Mouse (Mus musculus): Measurements from ENCODE around the gene Chit1. TPM values are rescaled to one million over a fixed set of nuclear protein-coding genes. Genes with fewer than 3 reads are reported as not detected.

Gene Chit1
- polyA plus RNA-seq, 1 experiment from 2014 or later, result not detected

DNA sequence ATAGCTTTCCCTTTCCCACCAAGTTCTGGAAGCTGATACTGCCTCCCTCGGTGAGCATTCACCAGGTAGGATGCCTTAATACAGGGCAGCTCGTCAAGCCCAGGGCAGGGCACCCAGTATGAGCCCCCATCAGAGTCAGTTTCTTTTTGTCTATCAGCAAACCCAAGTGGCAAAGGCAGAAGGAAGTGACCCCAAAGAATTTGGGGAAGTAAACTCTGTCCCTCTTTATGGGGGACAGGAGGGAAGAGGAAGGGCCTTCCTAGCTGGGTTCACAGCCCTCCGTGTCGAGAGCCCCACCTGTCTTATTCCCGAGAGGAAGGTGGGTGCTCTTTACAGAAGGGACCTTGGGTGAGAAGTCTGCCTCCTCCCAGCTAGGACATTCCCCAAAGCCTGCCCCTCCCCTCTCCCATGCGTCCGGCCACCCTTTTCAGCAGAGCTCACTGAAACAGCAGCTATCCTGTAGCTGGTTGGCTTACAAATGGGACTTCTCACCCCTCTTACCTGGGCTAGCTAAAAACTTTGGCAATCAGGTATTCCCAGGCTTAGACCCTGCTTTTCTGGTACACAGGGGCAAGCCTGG is 15.9 kb upstream of the Chit1 start:
- no peaks in the 10 kb centered on the region for H3K27me3 ChIP-seq (replicated peaks)
- WGBS, result 65% methylated on average over 7 of the region's 7 CpGs
- H3K9ac ChIP-seq, result no peak overlapping the region
- no peak for ATAC-seq
- no peak overlapping the region for H3K4me2 ChIP-seq (replicated peaks)
- no peak overlapping the region for H3K4me3 ChIP-seq (replicated peaks)
- no peaks in the 10 kb centered on the region for H3K36me3 ChIP-seq
- peaks cover 67% of the 10 kb centered on the region for H3K4me1 ChIP-seq (replicated peaks)
- H3K9me3 ChIP-seq, result no peaks in the 10 kb centered on the region
- H3K27ac ChIP-seq, result no peak overlapping the region; the same call in 1 of the 2 replicates

DNA sequence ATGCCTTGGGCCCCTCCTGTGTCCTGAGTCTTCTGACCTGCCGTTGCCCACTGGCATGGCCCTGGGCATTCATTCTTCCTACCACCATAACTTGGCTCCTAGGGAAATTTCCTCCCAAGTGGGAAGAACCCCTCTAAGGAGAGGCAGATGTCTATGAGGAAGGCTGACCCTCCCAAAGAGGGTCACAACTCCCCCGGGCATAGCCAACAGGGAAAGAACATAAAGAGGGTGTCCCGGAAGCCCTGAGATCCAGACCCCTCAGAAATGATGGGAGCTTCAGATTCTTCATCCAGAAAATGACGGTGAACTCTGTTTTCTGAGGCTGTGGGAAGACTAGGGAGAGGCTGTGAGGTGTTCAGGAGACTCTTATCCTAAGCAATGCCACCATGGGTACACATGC is 15.3 kb upstream of the Chit1 start:
- Histone ChIP-seq H3K4me2 (replicated peaks) (0 out of 2 replicates have a peak overlapping the region, but pooled peaks have one; percentile 10), H3K9me3 (no peaks in the 10 kb centered on the region), H3K27ac (peak overlapping the region; percentile 93), H3K27me3 (replicated peaks) (no peaks in the 10 kb centered on the region), H3K36me3 (no peaks in the 10 kb centered on the region), H3K4me3 (replicated peaks) (no peak overlapping the region), H3K4me1 (replicated peaks) (peaks cover 67% of the 10 kb centered on the region), H3K9ac (no peak overlapping the region)
- 79% methylated on average over 4 of the region's 4 CpGs for whole genome bisulfite sequencing
- ATAC-seq, result no peak

DNA sequence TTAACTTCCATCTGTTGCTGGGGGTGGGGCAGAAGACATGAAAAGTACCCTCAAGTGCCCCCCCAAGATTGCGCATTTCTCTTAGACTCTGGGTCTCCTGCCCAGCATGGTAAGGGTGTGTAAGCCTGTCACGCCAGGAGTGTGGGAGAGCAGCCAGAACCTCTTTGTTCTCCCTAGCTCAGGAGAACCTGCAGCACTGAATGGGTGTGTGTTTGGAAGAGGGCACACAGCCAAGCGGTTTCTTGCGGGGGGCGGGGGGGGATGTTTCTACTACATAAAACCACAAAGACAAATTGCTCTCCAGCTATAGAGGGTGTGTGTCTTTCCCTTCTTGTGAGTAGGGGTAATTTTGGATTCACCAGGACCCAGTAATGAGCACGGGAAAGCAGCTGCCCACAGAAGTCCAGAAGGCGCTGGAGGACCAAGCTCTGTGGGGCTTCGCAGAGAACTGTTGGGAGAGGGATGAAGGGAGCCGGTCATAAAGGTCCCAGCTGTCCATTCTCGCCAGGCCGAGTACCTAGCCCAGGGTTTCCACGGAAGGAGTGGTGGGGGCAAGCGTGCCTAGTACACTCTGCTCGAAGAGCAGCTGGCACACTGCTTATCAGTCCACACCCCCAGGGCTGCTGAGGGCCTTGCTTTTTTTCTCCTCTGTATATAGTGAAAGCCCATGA is 14.6 kb upstream of the Chit1 start:
- Histone ChIP-seq H3K27me3 (replicated peaks) (no peaks in the 10 kb centered on the region), H3K4me1 (replicated peaks) (peaks cover 67% of the 10 kb centered on the region), H3K4me3 (replicated peaks) (no peak overlapping the region), H3K9ac (no peak overlapping the region), H3K36me3 (no peaks in the 10 kb centered on the region), H3K9me3 (no peaks in the 10 kb centered on the region), H3K4me2 (replicated peaks) (peak overlapping the region; percentile 10; the same call in 1 of the 2 replicates), H3K27ac (peak overlapping the region; percentile 93)
- 48% methylated on average over 14 of the region's 14 CpGs for WGBS
- 0 out of 2 replicates have a peak, but pooled peaks have one; percentile 8 for ATAC-seq

DNA sequence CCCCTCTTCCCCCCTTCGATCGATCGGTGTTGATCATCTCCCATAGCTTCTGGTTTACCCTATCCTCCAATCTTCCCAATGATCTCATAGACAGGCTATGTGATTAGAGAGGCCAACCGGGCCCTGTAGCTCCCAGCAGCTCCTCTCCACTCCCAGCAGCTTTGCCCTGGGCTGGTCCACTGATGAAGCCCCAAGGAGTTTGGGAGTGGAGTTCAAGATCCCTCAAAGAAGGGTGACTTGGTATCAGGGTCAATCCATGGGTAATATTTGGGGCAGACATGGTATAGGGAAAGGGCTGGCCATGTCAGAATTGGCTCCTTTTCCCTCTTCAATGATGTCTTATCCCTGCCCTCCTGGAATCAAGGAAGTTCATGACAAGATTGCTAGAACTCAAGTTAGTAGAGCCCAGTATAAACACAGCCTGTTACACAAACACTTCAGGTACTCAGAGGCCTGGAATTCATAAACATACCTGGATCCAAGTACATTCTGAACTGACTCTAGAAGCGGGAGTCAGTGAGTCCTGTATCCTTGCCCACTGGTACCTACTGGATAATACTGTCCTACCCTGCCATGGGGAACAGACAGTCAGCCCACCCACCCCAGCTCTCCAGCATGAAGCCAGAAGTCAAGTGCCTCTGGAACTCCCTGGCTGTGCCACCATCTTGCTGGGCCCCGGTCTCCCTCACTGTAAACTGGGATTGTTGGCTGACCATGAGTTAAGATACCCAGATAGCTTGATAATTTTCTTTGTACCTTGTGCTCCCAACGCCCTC is 13.8 kb upstream of the Chit1 start:
- Histone ChIP-seq H3K9me3 (no peaks in the 10 kb centered on the region), H3K4me3 (replicated peaks) (no peak overlapping the region), H3K36me3 (no peaks in the 10 kb centered on the region), H3K27me3 (replicated peaks) (no peaks in the 10 kb centered on the region), H3K9ac (no peak overlapping the region), H3K4me2 (replicated peaks) (no peak overlapping the region), H3K27ac (peak overlapping the region; percentile 93), H3K4me1 (replicated peaks) (peaks cover 63% of the 10 kb centered on the region)
- 84% methylated on average over 7 of the region's 7 CpGs for WGBS
- no peak for ATAC-seq

DNA sequence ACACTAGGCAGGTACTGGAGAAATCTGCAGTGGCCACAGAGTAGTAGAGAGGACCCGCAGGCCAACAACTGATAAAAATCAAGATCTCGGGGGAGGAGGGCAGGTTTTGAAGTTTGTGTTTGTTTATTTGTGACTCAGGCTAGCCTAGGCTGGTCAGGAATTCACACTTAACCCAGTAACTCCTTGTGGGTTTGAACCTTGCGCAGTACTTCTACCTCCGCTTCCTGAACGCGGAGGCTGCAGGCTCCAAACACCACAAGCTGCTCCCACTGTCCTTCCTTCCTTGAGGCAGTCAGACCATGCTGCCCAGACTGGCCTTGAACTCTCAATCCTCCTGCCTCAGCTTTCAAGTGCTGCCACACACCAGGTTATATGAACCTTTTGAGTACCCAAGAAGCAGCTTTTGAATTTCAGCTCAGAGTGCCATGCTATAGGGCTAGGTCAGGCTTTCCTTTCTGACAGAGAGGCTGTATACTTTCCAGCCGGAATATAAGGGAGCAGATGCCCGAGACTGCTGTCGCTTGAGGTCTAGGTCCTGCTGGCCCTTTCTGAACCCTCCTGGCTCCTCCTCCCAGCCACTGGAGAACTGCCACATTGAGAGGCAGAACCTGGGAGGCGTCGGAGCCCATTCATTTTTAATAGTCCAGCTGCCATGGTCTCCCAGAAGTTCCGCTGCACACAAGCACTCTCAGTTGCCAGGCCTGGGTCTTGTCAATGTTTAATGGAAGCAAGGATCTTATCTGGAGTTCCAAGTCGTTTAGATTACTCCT is 12.9 kb upstream of the Chit1 start:
- Histone ChIP-seq H3K27me3 (replicated peaks) (no peaks in the 10 kb centered on the region), H3K36me3 (no peaks in the 10 kb centered on the region), H3K27ac (peak overlapping the region; percentile 93), H3K9me3 (no peaks in the 10 kb centered on the region), H3K9ac (peak overlapping the region; percentile 35), H3K4me3 (replicated peaks) (peak overlapping the region; percentile 34; the same call in 1 of the 2 replicates), H3K4me2 (replicated peaks) (peak overlapping the region; percentile 66), H3K4me1 (replicated peaks) (peaks cover 56% of the 10 kb centered on the region)
- 42% methylated on average over 13 of the region's 13 CpGs for WGBS
- ATAC-seq, result peak; percentile 21

DNA sequence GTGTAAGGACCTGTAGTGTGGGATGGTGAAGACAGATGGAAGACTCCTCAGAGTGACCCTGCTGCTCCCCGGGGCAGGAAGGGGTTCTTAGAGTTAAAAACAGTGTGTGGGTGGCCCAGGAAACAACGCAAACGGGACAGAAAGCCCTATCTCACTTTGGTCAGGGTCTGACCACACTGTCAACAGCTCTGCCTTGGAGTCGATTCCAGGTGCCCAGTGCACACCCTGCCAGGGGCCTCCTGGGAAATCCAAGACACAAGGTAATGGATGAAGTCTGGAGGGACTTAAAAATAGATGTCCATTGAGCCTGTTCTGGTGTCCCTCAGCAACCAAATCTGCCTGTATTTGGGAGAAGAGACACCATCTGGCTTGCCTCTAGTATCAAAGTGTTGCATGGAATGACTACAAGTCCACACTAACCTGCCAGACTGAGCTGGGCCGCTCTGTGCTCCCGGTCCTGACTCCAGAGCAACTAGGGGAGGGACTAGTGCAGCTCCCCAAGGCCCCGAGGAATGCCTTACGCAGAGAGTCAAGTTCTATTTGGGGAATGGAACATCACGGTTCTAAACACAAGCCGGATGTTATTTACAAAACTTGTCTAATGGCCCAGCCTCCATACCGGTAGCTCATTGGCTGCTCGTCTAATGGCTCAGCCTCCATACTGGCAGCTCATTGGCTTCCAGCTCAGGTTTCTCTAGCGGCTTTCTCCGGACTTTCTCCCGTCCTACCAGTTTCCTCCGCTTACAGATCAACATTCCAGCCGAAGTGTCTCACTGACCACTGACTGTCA is 12.1 kb upstream of the Chit1 start:
- WGBS, result 1% methylated on average over 17 of the region's 17 CpGs
- H3K4me3 ChIP-seq (replicated peaks), result peak overlapping the region; percentile 34

DNA sequence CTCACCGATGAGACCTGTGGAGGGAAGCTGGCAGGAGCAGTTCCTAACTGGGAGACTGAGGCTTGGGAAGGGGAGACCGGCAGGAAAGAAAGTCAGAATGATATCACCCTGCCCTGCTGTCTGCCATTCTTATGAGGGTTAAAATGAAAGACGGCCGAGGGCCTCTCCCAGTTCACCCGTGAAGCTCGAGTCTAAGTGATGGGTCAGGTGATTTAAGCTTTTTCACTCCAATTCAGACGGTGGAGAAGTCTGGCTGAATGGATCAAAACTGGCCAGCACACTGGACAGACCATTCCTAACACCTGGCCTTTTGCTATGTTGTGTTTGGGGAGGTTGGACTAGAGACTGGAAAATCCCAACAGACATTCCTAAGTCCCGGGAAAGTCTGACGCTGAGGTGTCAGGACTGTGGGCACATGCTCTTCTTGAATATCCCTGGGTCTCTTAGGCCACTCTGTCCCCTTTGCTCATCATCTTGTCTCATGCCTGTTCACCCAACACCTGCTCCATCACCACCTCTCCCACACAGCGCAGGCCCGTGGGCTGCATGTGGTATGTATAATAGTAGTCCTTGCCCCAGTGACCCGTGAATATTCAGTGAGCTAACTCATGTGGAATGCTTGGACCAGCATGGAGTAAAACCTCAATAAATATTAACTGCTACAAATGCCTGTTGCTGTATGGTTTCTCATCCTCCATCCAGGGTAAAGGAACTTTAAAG is 11.4 kb upstream of the Chit1 start:
- H3K4me3 ChIP-seq (replicated peaks), result peak overlapping the region; percentile 34
- peaks cover 45% of the 10 kb centered on the region for H3K4me1 ChIP-seq (replicated peaks)
- peak overlapping the region; percentile 31; the same call in 1 of the 2 replicates for H3K9ac ChIP-seq
- 18% methylated on average over 12 of the region's 12 CpGs for WGBS
- no peak for ATAC-seq
- peak overlapping the region; percentile 66 for H3K4me2 ChIP-seq (replicated peaks)
- no peaks in the 10 kb centered on the region for H3K36me3 ChIP-seq
- peak overlapping the region; percentile 93 for H3K27ac ChIP-seq
- H3K9me3 ChIP-seq, result no peaks in the 10 kb centered on the region
- H3K27me3 ChIP-seq (replicated peaks), result no peaks in the 10 kb centered on the region

More for the DNA sequence above, 12.1 kb upstream of the Chit1 start:
- Histone ChIP-seq H3K4me2 (replicated peaks) (peak overlapping the region; percentile 66), H3K27ac (peak overlapping the region; percentile 93), H3K36me3 (no peaks in the 10 kb centered on the region), H3K27me3 (replicated peaks) (no peaks in the 10 kb centered on the region), H3K9ac (peak overlapping the region; percentile 35), H3K9me3 (no peaks in the 10 kb centered on the region), H3K4me1 (replicated peaks) (peaks cover 48% of the 10 kb centered on the region)
- ATAC-seq, result peak; percentile 91

DNA sequence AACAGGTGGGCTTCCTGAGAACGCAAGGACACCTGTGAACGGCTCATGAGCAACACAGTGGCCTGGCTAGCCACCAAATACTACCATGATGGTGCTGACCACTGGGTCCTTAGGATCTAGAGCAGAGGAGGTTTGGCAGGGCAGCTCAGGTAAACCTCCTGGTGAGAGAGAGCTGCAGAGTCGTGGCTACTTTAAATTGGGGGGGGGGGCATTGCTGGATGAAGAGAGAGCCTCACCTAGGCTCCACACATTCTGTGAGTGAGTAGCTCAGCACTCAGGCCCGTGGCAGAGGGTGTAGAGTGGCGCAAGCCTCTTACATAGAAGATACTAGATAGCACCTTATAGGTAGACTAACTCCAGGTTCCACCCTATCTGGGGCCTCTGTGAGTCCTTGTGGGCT is 10.6 kb upstream of the Chit1 start:
- H3K4me2 ChIP-seq (replicated peaks), result no peak overlapping the region
- ATAC-seq, result no peak
- H3K27me3 ChIP-seq (replicated peaks), result no peaks in the 10 kb centered on the region
- peaks cover 40% of the 10 kb centered on the region for H3K4me1 ChIP-seq (replicated peaks)
- no peaks in the 10 kb centered on the region for H3K9me3 ChIP-seq
- no peak overlapping the region for H3K4me3 ChIP-seq (replicated peaks)
- H3K27ac ChIP-seq, result no peak overlapping the region
- 83% methylated on average over 5 of the region's 5 CpGs for WGBS
- H3K36me3 ChIP-seq, result no peaks in the 10 kb centered on the region
- H3K9ac ChIP-seq, result no peak overlapping the region

DNA sequence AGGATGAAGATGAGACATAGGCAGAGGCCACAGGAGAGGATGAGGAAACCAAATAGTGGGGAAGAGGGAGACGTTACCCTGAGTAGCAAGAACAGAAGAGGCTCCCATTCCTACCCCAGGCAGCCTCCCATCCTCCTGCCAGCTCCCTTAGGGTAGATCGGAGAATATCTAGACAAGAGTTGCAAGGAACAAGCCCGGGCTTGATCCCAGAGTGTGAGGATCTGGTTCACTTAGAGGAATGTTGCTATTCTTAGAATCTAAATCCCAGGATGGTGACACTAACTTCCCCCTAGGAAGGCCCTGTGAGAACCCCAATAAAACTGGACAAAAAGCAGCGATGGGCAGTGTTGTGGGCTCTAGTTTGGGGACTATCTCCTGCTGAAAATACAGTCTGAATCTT is 10.1 kb upstream of the Chit1 start:
- peaks cover 34% of the 10 kb centered on the region for H3K4me1 ChIP-seq (replicated peaks)
- no peak overlapping the region for H3K9ac ChIP-seq
- no peak for ATAC-seq
- H3K36me3 ChIP-seq, result no peaks in the 10 kb centered on the region
- H3K4me3 ChIP-seq (replicated peaks), result no peak overlapping the region
- no peak overlapping the region for H3K27ac ChIP-seq
- H3K27me3 ChIP-seq (replicated peaks), result no peaks in the 10 kb centered on the region
- H3K4me2 ChIP-seq (replicated peaks), result no peak overlapping the region
- H3K9me3 ChIP-seq, result no peaks in the 10 kb centered on the region
- WGBS, result 84% methylated on average over 4 of the region's 4 CpGs

DNA sequence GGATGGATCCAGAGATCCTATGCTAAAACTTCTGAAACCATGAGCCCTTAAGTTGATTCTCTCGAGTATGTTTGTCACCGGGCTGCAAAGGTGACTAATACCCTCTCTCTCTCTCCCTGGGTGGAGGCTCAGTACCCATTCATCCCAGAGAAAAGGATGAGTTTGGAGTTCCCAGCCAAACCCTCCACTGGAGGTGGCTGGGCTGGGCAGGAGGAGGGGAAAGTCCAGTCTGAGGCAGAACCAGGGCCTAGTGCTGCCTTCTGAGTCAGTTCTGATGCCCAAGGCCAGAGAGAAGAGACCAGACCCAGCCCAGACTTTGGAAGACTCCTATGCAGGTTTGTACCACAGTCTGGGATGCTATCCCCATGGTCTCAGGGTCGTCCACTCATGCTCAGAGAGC is 9.4 kb upstream of the Chit1 start:
- Histone ChIP-seq H3K9ac (no peak overlapping the region), H3K36me3 (no peaks in the 10 kb centered on the region), H3K9me3 (no peaks in the 10 kb centered on the region), H3K4me3 (replicated peaks) (no peak overlapping the region), H3K27ac (no peak overlapping the region), H3K4me2 (replicated peaks) (no peak overlapping the region), H3K27me3 (replicated peaks) (no peaks in the 10 kb centered on the region), H3K4me1 (replicated peaks) (peaks cover 29% of the 10 kb centered on the region)
- no peak for ATAC-seq
- WGBS, result 78% methylated on average over 3 of the region's 3 CpGs

DNA sequence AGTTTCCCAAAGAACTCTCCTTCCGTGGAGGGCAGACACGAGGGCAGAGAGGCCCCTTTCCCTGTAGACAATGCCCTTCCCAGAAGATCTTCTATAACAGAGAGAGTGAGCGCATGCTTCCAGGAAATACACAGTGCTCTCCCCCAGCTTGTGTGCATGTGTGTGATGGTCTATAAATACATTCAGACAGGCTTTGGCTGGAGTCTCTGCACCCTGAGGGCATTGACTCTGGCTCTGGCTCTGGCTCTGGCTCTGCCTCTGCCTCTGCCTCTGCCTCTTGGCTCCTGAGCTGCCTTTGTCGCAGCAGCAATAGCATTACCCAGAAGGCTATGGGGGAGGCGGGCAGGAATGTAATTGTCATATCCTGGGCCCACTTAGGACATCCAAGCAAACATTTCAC is 7.2 kb upstream of the Chit1 start:
- no peak overlapping the region for H3K4me3 ChIP-seq (replicated peaks)
- no peaks in the 10 kb centered on the region for H3K36me3 ChIP-seq
- H3K9me3 ChIP-seq, result no peaks in the 10 kb centered on the region
- H3K27me3 ChIP-seq (replicated peaks), result no peaks in the 10 kb centered on the region
- H3K4me2 ChIP-seq (replicated peaks), result no peak overlapping the region
- H3K9ac ChIP-seq, result no peak overlapping the region
- H3K27ac ChIP-seq, result 0 out of 2 replicates have a peak overlapping the region, but pooled peaks have one; percentile 9
- 68% methylated on average over 5 of the region's 5 CpGs for WGBS
- no peak for ATAC-seq
- peaks cover 9% of the 10 kb centered on the region for H3K4me1 ChIP-seq (replicated peaks)

Data from intestine, embryonic 15.5 days (tissue).